Mouse (Mus musculus) hindlimb bud, embryonic 11.5 days (tissue): ENCODE results near the gene Park7.

Source experiments
- DNase-seq: peaks from one replicate; pipeline ENCODE4 v3.0.0-alpha.2; 2012; ENCODE audit warnings: low read depth, low spot score; ENCODE audit errors: extremely low spot score

Gene Park7

DNA sequence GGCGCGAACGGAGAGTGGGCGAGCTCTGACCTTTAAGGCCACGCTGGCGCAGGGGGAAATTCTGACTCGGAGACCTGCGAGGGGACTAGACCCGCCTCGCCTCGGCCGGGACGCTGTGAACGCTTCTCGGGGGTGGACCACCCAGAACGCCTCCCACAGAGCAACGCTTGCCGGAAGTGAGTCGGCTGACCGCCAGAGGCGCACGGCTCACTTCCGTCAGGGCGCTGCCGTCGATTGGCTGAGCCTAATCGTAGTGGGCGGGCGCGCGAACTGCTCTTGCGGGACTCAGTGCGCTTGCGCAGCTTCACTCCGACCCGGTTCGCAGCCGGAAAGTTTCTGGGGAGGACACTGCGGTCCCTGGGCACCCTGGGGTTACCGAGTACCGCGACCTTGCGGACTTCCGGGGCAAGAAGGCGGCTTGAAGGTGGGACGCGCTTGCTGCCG lies at the start of gene Park7, which contains the start of gene Tnfrsf9:
Gene Park7 (minus strand): TSS at position 148 of the 444 bp plus-strand sequence.
Gene Tnfrsf9 (plus strand): TSS at position 273 of the 444 bp plus-strand sequence.
- peak; percentile 86 for DNase-seq

DNA sequence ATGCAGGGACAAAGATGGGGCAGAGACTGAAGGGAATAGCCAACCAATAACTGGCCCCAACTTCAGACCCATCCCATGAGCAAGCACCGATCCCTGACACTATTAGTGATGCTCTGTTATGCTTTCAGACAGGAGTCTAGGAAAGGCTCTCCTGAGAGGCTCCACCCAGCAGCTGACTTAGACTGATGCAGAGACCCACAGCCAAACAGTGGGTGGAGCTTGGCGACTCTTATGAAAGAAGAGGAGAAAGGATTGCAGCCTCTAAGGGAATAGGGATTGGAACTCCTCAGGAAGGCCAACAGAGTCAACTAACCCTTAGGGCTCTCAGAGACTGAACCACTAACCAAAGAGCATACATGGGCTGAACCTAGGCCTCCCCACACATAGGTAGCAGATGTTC lies 49.5 kb upstream of the Park7 start:
- DNase-seq, result no peak

DNA sequence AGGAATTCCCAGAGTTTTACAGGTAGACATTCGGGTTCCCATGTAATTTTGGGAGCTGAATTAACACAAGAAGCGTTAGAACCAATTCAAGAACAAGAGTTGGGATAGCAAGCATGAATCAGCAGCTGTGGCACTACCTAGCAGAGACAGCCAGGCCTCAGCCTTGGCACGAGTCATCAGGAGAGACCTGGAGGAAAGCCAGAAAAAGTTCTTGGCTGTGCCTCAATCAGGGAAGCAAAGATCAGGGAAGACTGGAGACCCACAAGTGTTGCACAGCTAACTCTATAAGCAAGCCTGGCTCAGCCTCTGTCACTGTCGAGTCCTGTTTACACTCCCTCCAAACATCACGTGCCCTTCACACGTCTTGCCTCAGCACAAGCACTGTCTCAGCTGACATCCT lies 48.0 kb upstream of the Park7 start:
- no peak for DNase-seq

DNA sequence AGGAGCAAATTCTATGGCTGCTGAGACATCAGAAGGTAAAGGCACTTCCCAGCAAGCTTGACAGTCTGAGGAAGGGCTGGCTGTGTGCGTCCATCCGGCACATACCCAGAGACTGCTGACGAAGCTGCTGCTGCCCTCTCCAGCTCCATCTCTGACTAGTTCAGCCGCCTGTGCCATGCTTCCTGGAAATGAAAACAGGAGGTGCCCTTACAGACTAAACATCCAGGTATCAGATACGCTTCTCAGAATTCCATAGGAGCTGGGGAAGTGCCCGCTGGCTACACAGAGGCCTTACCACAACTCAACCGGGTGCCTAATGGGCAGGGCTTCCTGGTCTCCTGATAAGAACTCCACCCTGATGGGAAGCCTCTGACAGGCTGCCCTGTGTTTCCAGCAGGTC lies 44.3 kb upstream of the Park7 start:
- DNase-seq, result no peak

DNA sequence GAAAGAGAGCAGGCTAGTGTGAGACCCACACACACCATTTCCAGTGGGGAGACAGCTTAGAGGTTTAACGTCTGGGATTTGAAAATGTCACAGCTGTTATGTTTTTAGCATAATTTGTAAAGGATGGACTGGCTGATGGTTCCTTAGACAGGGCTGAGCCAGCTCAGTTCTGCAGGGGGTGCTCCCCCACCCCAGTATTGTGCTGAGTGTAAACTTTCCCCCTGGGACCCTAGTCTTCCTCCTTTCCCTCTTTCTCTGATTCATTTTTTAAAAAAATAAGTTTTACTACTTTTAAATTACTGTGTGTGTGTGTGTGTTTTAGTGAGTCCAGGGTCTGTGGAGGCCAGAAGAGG lies 42.8 kb upstream of the Park7 start:
- no peak for DNase-seq

DNA sequence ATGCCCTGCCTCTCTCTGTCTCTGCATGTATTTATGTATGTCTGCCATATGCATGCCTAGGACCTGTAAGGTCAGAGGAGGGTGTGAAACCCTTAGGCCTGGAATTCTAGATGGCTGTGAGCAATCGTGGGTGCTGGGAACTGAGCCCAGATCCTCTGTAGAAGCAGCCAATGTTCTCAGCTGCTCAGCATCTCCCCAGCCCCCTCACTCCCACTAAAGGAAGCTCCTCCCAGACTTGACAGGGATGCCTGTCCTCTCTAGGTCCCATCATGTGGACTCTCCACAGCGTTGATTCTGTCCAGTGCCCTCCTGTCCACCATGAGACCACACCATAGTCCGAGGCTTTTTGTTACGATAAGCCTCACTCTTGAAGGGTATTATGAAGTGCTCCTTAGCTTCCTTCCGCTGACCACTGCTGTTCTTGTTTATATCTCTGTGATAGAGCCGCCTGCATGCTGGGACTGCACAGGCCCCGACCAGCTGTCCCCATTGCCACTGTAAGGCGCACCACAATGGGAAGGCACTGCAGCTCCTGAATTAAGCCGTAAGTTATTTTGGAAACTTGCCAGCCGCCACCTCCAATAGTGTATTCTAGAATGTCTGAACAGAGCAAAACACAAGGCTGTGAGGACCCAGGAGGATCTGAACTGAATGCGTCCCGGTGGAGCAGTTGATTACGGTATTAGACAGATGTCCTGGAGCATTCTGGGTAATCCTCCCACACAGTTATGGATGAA lies 42.3 kb upstream of the Park7 start:
- DNase-seq, result no peak

DNA sequence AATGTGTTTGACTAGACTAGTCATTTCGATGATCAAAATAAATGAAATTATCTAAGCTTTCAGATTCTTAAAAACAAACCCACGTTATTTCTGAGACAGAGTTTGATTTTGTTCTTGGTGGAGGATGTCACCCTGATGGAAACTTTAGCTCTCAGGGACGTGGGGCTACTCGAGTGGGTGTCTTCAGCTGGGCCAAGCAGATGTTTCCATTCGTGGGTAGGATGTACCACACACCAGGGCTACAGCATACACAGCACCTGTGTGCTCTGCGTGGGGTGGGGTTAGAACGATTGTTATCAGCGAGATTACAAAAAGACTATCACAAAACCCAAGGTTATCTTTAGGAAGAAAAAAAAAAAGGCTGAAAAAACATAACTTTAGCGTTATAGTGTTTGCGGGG lies 36.7 kb upstream of the Park7 start:
- no peak for DNase-seq

DNA sequence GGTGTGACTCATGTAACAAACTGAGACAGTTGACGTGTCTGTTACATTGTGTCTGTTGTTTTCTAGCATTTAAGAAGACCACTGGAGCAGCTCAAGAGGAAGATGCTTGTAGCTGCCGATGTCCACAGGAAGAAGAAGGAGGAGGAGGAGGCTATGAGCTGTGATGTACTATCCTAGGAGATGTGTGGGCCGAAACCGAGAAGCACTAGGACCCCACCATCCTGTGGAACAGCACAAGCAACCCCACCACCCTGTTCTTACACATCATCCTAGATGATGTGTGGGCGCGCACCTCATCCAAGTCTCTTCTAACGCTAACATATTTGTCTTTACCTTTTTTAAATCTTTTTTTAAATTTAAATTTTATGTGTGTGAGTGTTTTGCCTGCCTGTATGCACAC lies 30.5 kb upstream of the Park7 start:
- no peak for DNase-seq

DNA sequence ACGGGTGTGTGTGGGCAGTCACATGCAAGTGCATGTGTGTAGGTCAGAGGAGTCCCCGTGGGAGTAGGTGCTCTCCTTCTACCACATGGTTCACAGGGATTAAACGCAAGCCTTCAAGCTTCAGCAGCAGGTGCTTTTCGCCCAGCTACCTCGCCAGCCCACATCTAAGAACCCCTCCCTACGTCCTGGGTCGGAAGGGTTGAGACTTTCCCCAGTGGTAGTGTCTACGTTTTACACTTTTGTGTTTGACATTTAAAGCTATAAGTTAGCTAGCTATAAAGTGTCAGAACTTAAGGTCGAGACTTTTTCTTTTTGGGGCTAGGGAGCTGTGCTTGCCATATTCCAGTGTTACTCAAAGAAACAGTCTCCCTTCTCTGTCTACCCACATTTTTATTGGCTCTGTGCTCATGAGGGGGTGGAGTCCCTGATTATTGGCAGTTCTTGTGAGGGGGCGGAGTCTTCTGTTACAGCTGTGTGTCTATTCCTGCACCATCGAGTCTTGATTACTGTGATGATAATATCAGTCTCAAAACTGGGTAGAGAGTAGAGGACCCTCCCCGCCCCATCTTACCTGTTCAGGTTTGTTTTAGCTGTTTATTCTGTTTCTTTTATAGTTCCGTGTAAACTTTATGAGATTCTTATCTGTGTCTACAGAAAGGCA lies 25.9 kb upstream of the Park7 start:
- no peak for DNase-seq

DNA sequence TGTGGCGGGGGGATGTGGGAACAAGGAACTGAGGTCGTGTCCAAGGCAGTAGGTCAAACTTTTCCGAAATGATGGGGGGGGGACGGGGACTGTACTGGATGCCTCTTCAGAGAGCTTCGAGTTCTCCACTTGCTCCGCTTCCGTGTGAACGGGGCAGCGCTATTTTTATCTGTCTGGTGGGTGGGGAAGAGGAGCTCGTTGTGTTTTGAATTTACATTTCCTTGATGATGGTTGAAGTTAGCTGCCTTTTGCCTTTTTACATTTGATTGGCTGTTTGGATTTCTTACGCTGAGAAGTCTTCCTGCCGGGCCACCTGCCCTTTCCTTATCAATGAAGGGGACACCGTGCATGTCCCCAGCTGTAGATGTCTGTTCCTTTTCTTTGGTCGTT lies 23.8 kb upstream of the Park7 start:
- DNase-seq, result no peak

DNA sequence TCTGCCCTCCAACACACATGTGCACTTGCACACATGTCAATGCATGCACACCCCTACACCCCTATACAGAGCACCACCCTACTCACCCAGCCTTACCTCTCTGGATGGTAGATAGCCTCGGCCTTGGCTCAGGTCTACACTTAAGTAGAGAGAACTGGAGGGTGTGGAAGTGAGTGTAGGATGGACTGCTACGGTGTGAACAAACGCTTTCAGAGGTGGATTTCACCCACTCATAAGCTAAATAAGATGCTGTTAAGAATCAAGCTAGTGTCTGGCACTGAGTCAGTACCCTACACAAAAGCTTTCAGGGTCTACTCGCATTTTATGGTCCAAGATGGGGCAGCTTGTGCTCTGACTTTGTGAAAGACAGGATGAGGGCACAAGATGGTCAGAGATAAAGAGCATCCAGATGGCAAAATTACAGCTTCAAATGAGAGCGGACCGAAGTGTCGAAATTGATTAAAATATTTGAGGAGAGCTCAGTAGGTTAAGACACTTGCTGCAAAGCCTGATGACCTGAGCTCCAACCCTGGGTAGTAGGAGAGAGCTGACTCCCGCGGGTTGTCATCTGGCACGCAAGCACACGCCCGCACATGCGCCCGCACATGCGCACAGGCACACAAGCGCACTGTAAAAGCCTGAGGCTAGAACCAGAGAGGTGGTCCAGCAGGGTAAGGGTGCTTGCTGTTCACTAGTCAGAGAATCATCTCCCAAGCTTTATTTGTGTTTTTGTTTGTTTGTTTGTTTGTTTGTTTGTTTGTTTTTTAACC lies 23.2 kb upstream of the Park7 start:
- DNase-seq, result no peak

DNA sequence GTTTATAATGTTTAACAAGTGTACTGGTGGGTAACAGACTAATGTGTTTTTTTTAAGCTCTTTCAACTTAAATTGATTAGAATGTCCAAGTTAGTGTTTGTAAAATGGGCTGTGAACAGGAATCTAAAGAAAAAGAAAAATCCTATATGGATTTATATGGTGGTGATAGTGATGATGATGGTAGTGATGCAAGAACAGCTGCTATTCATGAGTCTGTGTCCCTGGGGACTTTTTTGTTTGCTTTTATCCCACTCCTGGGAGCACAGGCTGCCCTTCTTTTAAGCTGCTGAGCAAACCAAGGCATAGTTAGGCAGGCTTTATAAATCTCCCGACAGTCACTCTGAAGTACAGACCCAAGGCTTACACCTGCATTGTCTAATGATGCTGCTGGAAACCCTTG lies 19.3 kb upstream of the Park7 start:
- DNase-seq, result no peak

DNA sequence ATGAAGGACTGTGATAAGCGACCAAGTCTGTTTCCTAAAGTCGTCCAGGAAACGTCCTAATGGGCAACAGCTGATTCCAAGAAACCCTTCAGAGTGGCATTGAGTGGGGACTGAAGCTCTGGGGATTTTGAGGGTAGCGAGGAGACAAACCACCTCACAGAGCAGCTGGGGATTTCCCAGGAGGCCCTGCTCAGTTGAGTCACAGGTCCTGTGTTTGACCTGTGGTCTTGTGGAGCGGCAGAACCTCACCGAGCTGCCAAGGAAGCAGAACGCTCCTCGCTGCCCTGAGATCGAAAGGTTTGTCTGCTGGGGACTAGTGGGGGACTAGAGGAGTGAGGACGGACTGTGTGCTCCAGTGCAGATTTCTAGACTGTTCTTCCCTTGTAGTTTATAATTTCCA lies 13.6 kb upstream of the Park7 start:
- no peak for DNase-seq

DNA sequence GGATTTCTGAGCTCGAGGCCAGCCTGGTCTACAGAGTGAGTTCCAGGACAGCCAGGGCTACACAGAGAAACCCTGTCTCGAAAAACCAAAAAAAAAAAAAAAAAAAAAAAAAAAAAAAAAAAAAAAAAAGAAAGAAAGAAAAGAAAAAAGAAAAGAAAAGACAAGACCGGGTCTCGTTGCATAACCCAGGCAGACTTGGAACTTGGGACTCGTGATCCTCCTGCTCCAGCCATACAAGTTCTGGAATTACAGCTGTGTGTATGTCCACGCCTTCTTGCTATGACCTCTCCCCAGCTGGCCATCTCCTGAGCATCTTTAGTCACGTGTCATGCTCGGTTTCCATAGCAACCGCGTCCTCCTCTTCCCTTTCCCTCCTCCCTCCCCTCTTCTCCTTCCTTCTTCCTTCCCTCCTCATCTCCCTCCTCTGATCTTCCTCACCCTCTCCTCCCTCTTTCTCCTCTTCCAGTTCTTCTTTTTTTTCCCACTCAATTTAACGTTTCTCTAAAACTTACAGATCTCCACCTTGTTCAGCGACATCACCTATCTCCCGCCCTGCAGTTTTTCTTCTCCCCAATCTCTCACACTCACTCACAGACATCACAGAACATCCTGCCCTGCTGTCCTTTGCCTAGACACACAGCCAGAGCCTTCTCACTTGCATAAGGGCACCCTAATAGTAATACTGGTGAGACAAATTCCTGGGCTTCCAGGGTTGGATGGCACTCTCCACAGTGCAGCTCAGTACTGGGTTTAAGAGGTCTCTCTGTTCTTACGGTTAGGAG lies 12.9 kb upstream of the Park7 start:
- DNase-seq, result no peak

DNA sequence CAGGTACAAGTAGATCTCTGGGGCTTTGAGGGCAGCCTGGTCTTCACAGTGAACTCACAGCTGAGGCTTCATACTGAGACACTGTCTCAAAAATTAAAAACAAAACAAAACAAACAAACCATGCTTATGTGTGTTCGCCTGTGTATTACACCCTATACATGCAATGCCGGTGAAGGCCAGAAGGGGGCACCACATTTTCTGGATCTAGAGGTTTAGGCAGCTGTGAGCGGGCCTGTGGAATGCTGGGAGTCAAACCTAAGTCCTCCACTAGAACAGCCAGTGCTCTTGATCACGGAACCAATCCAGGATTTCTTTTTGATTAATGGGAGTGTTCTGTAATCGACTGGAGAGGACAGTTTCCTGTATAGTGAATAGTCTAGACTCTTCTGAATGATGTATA lies 11.7 kb upstream of the Park7 start:
- DNase-seq, result no peak

DNA sequence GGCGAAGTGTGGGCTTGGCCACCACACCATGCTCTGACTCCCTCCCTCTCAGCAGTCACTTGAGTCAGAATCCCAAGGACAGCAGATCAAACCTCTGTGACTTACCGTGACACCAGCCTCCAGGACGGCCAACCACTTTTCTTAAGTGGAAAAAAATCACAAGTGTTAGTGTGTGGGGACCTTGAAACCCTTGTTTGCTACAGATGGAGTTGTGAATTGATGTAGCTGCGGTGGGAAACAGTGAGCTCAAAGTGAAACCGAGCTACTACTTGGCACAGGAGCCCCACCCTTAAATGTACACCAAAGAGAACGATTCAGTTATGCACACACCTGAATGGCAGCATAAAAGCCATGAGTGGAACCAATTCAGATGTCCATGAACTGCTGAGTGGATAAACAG lies 10.7 kb upstream of the Park7 start:
- DNase-seq, result no peak

DNA sequence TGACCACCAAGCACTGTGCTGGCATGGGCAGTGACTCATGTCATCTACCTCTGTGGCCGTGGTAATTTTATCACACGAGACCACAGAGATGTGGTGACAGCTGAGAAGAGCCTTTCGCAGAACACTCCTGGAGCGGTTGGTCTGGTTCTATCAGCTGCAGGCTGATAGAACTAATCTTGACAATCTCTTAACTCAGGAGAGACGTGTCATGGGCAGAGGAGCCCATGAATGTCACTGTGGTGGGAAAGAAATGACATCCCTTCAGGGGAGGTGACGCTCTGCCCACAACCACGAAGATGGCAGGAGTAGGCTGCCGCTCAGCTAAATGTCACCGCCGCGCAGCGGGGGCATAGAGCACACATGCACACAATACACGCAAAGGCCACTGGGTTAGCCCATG lies 10.1 kb upstream of the Park7 start:
- no peak for DNase-seq

DNA sequence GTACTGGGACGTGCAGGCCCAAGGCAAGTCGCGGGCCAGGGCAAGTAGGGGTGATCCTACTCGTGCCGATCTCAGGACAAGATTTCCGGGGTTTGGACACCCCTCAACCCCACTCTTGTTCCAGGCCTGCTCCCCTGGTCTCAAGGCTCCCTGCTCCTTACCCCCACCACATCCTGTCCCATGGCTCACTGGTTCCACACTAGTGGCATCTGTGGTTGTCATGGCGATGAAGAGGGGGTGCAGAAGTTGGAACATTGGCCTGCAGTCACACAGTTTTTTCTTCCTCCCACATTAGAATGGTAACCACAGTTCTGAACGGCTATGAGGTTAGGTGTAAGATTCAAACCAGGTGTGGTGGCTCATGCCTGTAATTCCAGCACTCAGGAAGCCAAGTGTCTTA lies 7.0 kb upstream of the Park7 start:
- no peak for DNase-seq

DNA sequence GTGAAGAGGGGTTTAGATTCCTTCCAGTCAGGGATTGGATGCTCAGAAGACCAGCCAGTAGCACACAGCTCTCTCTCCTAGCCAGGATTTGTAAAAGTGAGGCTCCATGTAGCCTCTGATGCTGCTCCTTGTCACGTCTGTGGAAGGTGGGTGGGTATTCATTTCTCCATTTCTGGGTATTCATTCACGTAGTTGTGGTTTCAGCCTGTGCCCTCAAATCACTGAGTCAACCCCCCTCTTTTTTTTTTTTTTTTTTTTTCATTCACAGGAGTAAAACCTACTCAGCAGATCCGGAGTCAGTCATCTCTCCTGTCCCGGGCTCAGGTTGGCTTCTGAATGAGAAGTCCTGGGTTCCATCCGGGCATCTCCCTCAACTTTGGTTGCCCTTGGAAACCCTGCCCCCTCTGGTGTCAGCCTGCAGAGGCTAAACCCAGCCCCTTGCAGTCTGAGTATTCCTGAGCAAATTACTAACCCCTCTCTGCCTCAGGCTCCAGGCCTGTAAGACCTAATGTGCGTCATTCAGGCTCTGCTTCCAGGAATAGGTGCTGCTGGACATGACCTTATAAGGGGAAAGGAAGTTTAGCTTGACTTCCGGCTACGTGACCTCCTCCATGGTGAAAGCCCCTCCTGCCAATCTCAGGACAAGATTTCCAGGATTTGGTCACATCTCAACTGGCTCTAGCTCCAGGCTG lies 3.2 kb upstream of the Park7 start:
- DNase-seq, result no peak

DNA sequence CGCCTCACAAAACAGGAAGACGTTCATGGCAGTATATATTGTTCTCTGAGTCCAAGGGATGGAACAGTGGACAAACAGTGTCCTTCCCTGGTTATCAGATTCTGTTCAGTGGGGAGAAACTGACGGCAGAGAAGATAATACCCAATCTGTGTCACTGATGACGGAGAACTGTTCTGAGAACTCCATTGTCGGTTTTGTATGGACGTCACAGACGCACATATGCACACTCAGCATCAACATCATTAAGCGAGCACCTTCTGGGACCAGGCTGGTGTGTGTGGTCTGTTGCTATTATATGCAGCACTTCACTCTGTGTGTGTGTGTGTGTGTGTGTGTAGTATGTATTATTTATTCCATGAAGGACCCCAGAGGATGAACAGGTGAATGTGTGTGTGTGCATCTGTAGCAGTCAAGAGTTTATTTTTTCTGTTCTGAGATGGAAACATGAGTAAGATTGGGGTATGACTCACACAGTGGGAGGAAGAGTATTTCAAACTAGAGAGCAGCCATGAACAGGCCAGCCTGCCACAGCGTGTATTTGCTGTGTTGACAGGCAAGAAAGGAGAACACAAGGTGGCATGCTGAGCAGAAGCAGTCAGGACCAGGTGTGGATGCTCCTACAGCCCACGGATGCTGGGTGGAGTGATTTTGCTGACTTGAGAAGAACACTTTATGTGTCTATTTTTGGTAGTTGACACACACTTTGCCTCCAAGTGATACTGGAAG lies 1.1 kb upstream of the Park7 start:
- DNase-seq, result no peak
